Mouse (Mus musculus): ENCODE measurements around the gene Hs3st3b1.

The Hs3st3b1 gene

DNA sequence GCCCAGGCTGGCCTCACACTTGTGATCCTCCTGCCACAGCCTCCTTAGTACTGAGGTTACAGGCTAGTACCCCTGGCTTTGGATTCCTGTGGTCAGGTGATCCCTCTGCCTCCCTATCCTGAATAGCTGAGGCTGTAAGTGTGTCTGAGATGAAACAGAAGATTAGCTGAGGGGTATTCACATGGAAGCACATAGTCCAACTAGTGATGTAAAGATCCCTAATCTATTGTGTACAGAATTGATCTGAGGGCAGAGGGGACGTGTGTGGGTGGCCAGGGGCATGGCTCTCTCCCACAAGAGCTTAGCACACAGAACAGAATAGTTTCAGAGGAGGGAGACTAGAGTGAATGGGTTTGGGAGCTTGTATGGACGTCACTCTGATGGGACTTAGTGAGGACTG lies 41.8 kb downstream of the Hs3st3b1 start:
- no peak for DNase-seq (ENCODE audit: low read depth)

- no peak for DNase-seq (ENCODE audit: low read depth)
Observed at GRCm38 (mm10) chr11:63879261-63879660, 42.8 kb downstream of the Hs3st3b1 start.

- no peak for DNase-seq (ENCODE audit: low read depth)
Observed at GRCm38 (mm10) chr11:63878616-63879015, 43.5 kb downstream of the Hs3st3b1 start.

DNA sequence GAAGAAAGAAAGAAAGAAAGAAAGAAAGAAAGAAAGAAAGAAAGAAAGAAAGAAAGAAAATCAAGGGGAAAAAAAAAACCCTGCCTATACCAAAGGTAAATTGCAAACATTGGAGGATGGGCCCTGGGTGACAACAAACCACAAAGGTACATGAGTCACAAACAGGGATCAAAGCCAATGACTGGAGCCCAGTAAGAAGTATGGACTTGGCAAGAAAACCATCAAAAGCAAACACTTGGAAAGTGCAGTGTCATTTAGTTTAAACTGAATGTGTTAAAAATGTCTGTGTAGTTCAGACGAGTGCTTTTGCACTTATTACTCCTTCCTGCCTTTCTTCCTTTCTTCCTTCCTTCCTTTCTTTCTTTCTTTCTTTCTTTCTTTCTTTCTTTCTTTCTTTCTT lies 59.3 kb downstream of the Hs3st3b1 start:
- no peak for DNase-seq (ENCODE audit: low read depth)

DNA sequence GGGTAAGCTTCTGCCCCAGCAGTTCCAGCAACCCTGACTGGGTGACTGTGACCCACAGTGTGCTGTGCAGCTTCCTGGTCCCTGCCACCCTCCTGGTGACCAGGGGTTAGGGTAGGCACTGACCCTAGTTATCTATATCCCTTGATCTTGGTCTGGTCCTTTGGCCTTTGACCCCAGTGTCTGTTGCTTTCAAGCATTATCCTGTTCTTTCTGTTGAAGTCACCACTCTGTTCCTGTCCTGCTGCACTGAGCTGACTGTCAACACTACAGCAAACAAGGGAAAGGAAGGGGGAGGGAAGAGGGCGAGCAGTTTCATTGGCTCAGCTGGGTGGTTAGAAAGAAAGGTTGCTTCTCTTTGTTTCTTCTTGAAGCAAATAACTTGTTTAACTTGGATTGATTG lies 60.1 kb downstream of the Hs3st3b1 start:
- no peak for DNase-seq (ENCODE audit: low read depth)

DNA sequence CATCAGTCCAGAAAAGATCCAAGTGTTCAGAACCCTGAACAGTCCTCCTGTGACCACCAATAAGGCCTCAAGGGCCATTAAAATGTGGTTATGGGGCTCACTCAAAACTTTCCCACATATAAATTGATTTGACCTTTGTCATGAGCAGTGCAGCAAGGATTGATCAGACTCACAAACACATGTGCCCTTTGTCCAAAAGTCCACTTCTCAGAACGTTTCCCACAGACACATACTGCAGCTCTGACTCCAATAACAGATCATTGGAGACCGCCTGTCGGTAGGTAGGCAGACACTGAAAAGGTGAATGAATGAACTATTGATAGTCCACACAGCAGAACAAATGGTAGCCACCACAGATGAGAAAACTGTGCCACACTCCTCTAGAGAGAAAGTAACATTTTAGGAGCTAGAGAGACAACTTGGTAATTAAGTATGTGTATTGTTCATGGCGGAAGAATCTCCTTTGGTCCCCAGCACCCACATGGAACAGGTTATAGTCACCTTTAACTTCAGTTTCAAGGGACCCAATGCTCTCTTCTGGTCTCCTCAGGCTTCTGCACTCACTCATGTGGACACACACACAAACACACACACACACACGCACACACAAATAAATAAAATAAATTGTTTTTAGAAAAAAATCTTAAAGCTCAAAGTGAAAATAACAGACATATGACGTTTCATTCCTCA lies 70.9 kb downstream of the Hs3st3b1 start:
- DNase-seq (ENCODE audit: low read depth), result no peak

DNA sequence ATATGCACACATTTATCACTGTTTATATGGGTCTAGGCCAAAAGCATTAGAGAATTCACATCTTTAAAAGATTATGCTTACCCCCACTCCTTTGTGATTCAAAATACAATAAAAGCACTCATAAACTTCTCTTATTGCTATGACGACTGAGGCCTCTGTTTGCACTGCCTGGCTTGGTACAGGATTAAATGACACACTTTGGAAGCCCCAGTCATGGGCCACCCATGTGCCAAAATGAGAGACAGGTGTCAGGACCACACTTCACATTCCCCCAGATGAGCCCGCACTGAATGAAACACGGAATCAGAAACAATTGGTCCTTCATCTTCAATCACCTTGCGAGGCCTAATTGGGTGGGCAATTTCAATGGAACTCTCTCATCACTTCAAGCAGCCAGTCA lies 71.8 kb downstream of the Hs3st3b1 start:
- DNase-seq (ENCODE audit: low read depth), result no peak

DNA sequence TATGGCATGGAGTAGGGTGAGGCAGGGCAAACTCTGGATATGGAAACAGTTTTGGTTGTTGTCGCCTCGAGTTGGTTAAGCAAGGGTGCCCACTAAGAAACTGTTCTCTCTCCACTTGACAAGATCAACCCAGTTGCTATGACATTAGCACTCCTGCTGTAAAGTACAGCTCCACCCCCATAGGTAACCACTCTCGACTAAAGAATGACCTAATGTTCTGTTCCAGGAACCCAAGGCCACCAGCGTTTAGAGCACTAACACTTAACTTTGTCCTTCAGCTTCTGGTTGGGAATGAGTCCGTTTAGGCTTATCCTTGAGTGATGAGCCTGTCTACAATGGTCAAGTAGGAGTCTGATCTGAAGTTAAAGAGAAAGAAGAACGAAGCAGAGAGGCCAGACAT lies 76.7 kb downstream of the Hs3st3b1 start:
- no peak for DNase-seq (ENCODE audit: low read depth)

DNA sequence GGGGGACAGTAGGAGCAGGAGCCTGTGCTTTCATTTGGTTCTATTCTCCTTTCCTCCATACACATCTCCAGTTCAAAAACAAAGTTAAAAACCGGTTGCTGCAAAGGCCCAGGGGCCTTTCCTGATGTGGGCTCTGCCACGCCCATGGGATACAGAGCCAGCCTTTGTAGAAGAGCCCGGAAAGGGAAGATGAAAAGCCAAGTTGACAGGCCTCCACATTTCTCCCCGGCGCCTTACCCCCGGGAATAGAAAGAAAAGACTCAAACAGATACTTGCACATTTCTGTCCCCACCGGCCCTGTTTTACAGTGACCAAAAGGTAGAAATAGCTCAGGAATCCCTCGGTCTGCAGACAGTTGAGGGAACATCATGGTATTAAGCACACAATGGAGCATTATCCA lies 77.4 kb downstream of the Hs3st3b1 start:
- no peak for DNase-seq (ENCODE audit: low read depth)

- no peak for DNase-seq (ENCODE audit: low read depth)
Observed at GRCm38 (mm10) chr11:63837526-63837925, 84.6 kb downstream of the Hs3st3b1 start.
